Mouse (Mus musculus): ENCODE measurements at regions not wholly inside any gene's neighbourhood (a gene's known extent, or its start where the extent isn't known, plus 50 kb on each side); places are given as distances from the start of the nearest gene placed in this dataset.

- Histone ChIP-seq H3K27me3 (ENCODE audit: control insufficient read depth in 1 of 2, insufficient read depth in 2 of 2, low read length in 2 of 2) (no peaks in the 10 kb centered on the region), H3K79me2 (ENCODE audit: control insufficient read depth, insufficient read depth, low read length, poor library complexity) (no peaks in the 10 kb centered on the region), H3K36me3 (ENCODE audit: control insufficient read depth in 1 of 2, insufficient read depth in 2 of 2, low read length in 2 of 2) (peaks cover 0 to 9% of the 10 kb centered on the region in 2 experiments; a peak in 2 of 4 replicates), H3K9me3 (replicated peaks; ENCODE audit: insufficient read depth, low read length) (no peaks in the 10 kb centered on the region), H3K4me1 (ENCODE audit: control insufficient read depth in 1 of 2, insufficient read depth in 2 of 2, low read length in 2 of 2) (peaks cover 3 to 17% of the 10 kb centered on the region in 2 experiments), H3K9ac (ENCODE audit: control insufficient read depth, low read depth, low read length, poor library complexity, severe bottlenecking) (no peak overlapping the region), H3K27ac (ENCODE audit: control insufficient read depth, low read depth, low read length) (peak overlapping the region; percentile 33; the same call in 1 of the 2 replicates), H3K4me3 (ENCODE audit: control insufficient read depth in 1 of 2, insufficient read depth in 1 of 2, low read depth in 2 of 2, low read length in 2 of 2) (no peak overlapping the region)
- TF ChIP-seq MEF2A (IDR thresholded peaks at IDR 0.05; ENCODE audit: extremely low read depth, insufficient replicate concordance, low read depth, low read length, poor library complexity, severe bottlenecking) (no peak), EP300 (IDR thresholded peaks at IDR 0.05; ENCODE audit: low read depth in 1 of 2, low read length in 2 of 2) (peak in 1 of 2 experiments; percentile 27; a peak in 2 of 4 replicates), TAL1 (IDR thresholded peaks at IDR 0.05; ENCODE audit: low read length) (no peak), MAFK (IDR thresholded peaks at IDR 0.05; ENCODE audit: borderline replicate concordance, low read depth, low read length) (no peak), ZMIZ1 (IDR thresholded peaks at IDR 0.05; ENCODE audit: low read depth, low read length) (no peak), SIN3A (IDR thresholded peaks at IDR 0.05; ENCODE audit: low read length) (no peak), CHD2 (IDR thresholded peaks at IDR 0.05; ENCODE audit: low read length) (no peak), USF2 (IDR thresholded peaks at IDR 0.05; ENCODE audit: borderline replicate concordance in 1 of 2, insufficient read depth in 1 of 2, low read depth in 1 of 2, low read length in 2 of 2) (no peak), GABPA (IDR thresholded peaks at IDR 0.05; ENCODE audit: low read depth, low read length) (no peak)
- DNase-seq (ENCODE audit: low read depth, low spot score) = peak; percentile 67
Measured at GRCm38 (mm10) chr6:99909459-99909858, 183.3 kb upstream of the Prok2 start.

- Histone ChIP-seq H3K4me3 (ENCODE audit: control insufficient read depth in 1 of 2, insufficient read depth in 1 of 2, low read depth in 2 of 2, low read length in 2 of 2) (no peak overlapping the region), H3K27ac (ENCODE audit: control insufficient read depth, low read depth, low read length) (no peak overlapping the region), H3K9me3 (replicated peaks; ENCODE audit: insufficient read depth, low read length) (no peaks in the 10 kb centered on the region), H3K36me3 (ENCODE audit: control insufficient read depth in 1 of 2, insufficient read depth in 2 of 2, low read length in 2 of 2) (peaks cover 0 to 9% of the 10 kb centered on the region in 2 experiments; a peak in 2 of 4 replicates), H3K27me3 (ENCODE audit: control insufficient read depth in 1 of 2, insufficient read depth in 2 of 2, low read length in 2 of 2) (no peaks in the 10 kb centered on the region), H3K9ac (ENCODE audit: control insufficient read depth, low read depth, low read length, poor library complexity, severe bottlenecking) (no peak overlapping the region), H3K79me2 (ENCODE audit: control insufficient read depth, insufficient read depth, low read length, poor library complexity) (no peaks in the 10 kb centered on the region), H3K4me1 (ENCODE audit: control insufficient read depth in 1 of 2, insufficient read depth in 2 of 2, low read length in 2 of 2) (peaks cover 3 to 17% of the 10 kb centered on the region in 2 experiments)
- TF ChIP-seq CHD1 (IDR thresholded peaks at IDR 0.05; ENCODE audit: low read depth, low read length) (no peak), MYB (IDR thresholded peaks at IDR 0.05; ENCODE audit: low read depth, low read length) (no peak), ELF1 (IDR thresholded peaks at IDR 0.05; ENCODE audit: low read depth, low read length) (no peak), TCF12 (IDR thresholded peaks at IDR 0.05; ENCODE audit: low read depth, low read length) (no peak), RCOR1 (IDR thresholded peaks at IDR 0.05; ENCODE audit: low read depth, low read length) (no peak), TBP (IDR thresholded peaks at IDR 0.05; ENCODE audit: low read depth, low read length) (no peak), MAZ (IDR thresholded peaks at IDR 0.05; ENCODE audit: low read depth, low read length) (no peak), NELFE (IDR thresholded peaks at IDR 0.05; ENCODE audit: low read depth, low read length) (no peak), USF2 (IDR thresholded peaks at IDR 0.05; ENCODE audit: borderline replicate concordance in 1 of 2, insufficient read depth in 1 of 2, low read depth in 1 of 2, low read length in 2 of 2) (no peak), RAD21 (IDR thresholded peaks at IDR 0.05; ENCODE audit: low read depth, low read length) (no peak), POLR2AphosphoS5 (IDR thresholded peaks at IDR 0.05; ENCODE audit: borderline replicate concordance, low read depth, low read length) (no peak), BHLHE40 (IDR thresholded peaks at IDR 0.05; ENCODE audit: borderline replicate concordance, low read depth, low read length) (no peak), POLR2A (IDR thresholded peaks at IDR 0.05; ENCODE audit: control insufficient read depth in 1 of 2, insufficient read depth in 1 of 2, low read depth in 1 of 2, low read length in 2 of 2, poor library complexity in 1 of 2) (no peak), MAX (IDR thresholded peaks at IDR 0.05; ENCODE audit: low read length) (no peak), MXI1 (IDR thresholded peaks at IDR 0.05; ENCODE audit: low read depth, low read length) (no peak), UBTF (IDR thresholded peaks at IDR 0.05; ENCODE audit: borderline replicate concordance, insufficient read depth, low read depth, low read length) (no peak), NRF1 (IDR thresholded peaks at IDR 0.05; ENCODE audit: insufficient read depth, low read depth, low read length, poor library complexity, severe bottlenecking) (no peak)
- DNase-seq (ENCODE audit: low read depth, low spot score) = no peak
Measured at GRCm38 (mm10) chr6:99908066-99908465, 181.9 kb upstream of the Prok2 start.

Measured in MEL (cell line).